Mouse (Mus musculus): ENCODE results near the gene Cd4. TPM values are rescaled to one million over a fixed set of nuclear protein-coding genes. Genes with fewer than 3 reads are reported as not detected.

Cd4 gene
- polyA plus RNA-seq, 1 experiment, result 2.7 TPM

GRCm38 (mm10) chr6:124890997-124891396, 3.0 kb upstream of the Cd4 start:
- Histone ChIP-seq H3K4me3 (replicated peaks; ENCODE audit: extremely low read depth, low read depth, low read length) (no peak overlapping the region), H3K4me1 (ENCODE audit: control insufficient read depth, insufficient read depth, low read length) (no peaks in the 10 kb centered on the region)
- DNase-seq, result no peak
- WGBS, result 48% methylated on average over 6 of the region's 6 CpGs
- TF ChIP-seq POLR2A (IDR thresholded peaks at IDR 0.05; ENCODE audit: borderline replicate concordance, extremely low read depth, low read depth, low read length) (no peak), CTCF (IDR thresholded peaks at IDR 0.05; ENCODE audit: insufficient read depth, low read length) (no peak)

GRCm38 (mm10) chr6:124888555-124889125, 619 bp upstream of the Cd4 start:
- 87% methylated on average over 6 of the region's 6 CpGs for WGBS
- TF ChIP-seq POLR2A (IDR thresholded peaks at IDR 0.05; ENCODE audit: borderline replicate concordance, extremely low read depth, low read depth, low read length) (no peak), CTCF (IDR thresholded peaks at IDR 0.05; ENCODE audit: insufficient read depth, low read length) (no peak)
- Histone ChIP-seq H3K4me1 (ENCODE audit: control insufficient read depth, insufficient read depth, low read length) (no peaks in the 10 kb centered on the region), H3K4me3 (replicated peaks; ENCODE audit: extremely low read depth, low read depth, low read length) (no peak overlapping the region)
- no peak for DNase-seq

GRCm38 (mm10) chr6:124885956-124886381, 2.1 kb downstream of the Cd4 start:
- H3K4me3 ChIP-seq (replicated peaks; ENCODE audit: extremely low read depth, low read depth, low read length), result no peak overlapping the region
- WGBS, result 74% methylated on average over 8 of the region's 8 CpGs
- no peaks in the 10 kb centered on the region for H3K4me1 ChIP-seq (ENCODE audit: control insufficient read depth, insufficient read depth, low read length)
- no peak for DNase-seq
- TF ChIP-seq POLR2A (IDR thresholded peaks at IDR 0.05; ENCODE audit: borderline replicate concordance, extremely low read depth, low read depth, low read length), result no peak

- Histone ChIP-seq H3K4me1 (ENCODE audit: control insufficient read depth, insufficient read depth, low read length) (no peaks in the 10 kb centered on the region), H3K4me3 (replicated peaks; ENCODE audit: extremely low read depth, low read depth, low read length) (no peak overlapping the region)
- TF ChIP-seq CTCF (IDR thresholded peaks at IDR 0.05; ENCODE audit: insufficient read depth, low read length), result no peak
- no peak for TF ChIP-seq POLR2A (IDR thresholded peaks at IDR 0.05; ENCODE audit: borderline replicate concordance, extremely low read depth, low read depth, low read length)
- WGBS, result 64% methylated on average over 10 of the region's 10 CpGs
- DNase-seq, result no peak
Measured at GRCm38 (mm10) chr6:124884714-124885500, 3.1 kb downstream of the Cd4 start.

- no peak for TF ChIP-seq CTCF (IDR thresholded peaks at IDR 0.05; ENCODE audit: insufficient read depth, low read length)
- TF ChIP-seq POLR2A (IDR thresholded peaks at IDR 0.05; ENCODE audit: borderline replicate concordance, extremely low read depth, low read depth, low read length), result no peak
- DNase-seq, result no peak
- Histone ChIP-seq H3K4me1 (ENCODE audit: control insufficient read depth, insufficient read depth, low read length) (no peaks in the 10 kb centered on the region), H3K4me3 (replicated peaks; ENCODE audit: extremely low read depth, low read depth, low read length) (no peak overlapping the region)
- 80% methylated on average over 10 of the region's 10 CpGs for WGBS
Measured at GRCm38 (mm10) chr6:124883351-124883750, 4.7 kb downstream of the Cd4 start.

- 95% methylated on average over 9 of the region's 9 CpGs for whole genome bisulfite sequencing
- no peak overlapping the region for H3K4me3 ChIP-seq (replicated peaks; ENCODE audit: extremely low read depth, low read depth, low read length)
- no peak for DNase-seq
- TF ChIP-seq CTCF (IDR thresholded peaks at IDR 0.05; ENCODE audit: insufficient read depth, low read length) (no peak), POLR2A (IDR thresholded peaks at IDR 0.05; ENCODE audit: borderline replicate concordance, extremely low read depth, low read depth, low read length) (no peak)
- H3K4me1 ChIP-seq (ENCODE audit: control insufficient read depth, insufficient read depth, low read length), result no peaks in the 10 kb centered on the region
Measured at GRCm38 (mm10) chr6:124881821-124882220, 6.2 kb downstream of the Cd4 start.

- TF ChIP-seq POLR2A (IDR thresholded peaks at IDR 0.05; ENCODE audit: borderline replicate concordance, extremely low read depth, low read depth, low read length) (no peak), CTCF (IDR thresholded peaks at IDR 0.05; ENCODE audit: insufficient read depth, low read length) (no peak)
- DNase-seq, result no peak
- H3K4me3 ChIP-seq (replicated peaks; ENCODE audit: extremely low read depth, low read depth, low read length), result no peak overlapping the region
- WGBS, result 55% methylated on average over 6 of the region's 6 CpGs
- no peaks in the 10 kb centered on the region for H3K4me1 ChIP-seq (ENCODE audit: control insufficient read depth, insufficient read depth, low read length)
Measured at GRCm38 (mm10) chr6:124879390-124879789, 8.6 kb downstream of the Cd4 start.

GRCm38 (mm10) chr6:124874348-124874747, 13.7 kb downstream of the Cd4 start:
- Histone ChIP-seq H3K4me1 (ENCODE audit: control insufficient read depth, insufficient read depth, low read length) (no peaks in the 10 kb centered on the region), H3K4me3 (replicated peaks; ENCODE audit: extremely low read depth, low read depth, low read length) (no peak overlapping the region)
- no peak for DNase-seq
- TF ChIP-seq CTCF (IDR thresholded peaks at IDR 0.05; ENCODE audit: insufficient read depth, low read length) (no peak), POLR2A (IDR thresholded peaks at IDR 0.05; ENCODE audit: borderline replicate concordance, extremely low read depth, low read depth, low read length) (no peak)
- 23% methylated on average over 3 of the region's 3 CpGs for WGBS

- Histone ChIP-seq H3K4me3 (replicated peaks; ENCODE audit: extremely low read depth, low read depth, low read length) (no peak overlapping the region), H3K4me1 (ENCODE audit: control insufficient read depth, insufficient read depth, low read length) (0 out of 2 replicates have a peak, but pooled peaks cover 2% of the 10 kb centered on the region)
- no peak for DNase-seq
- no peak for TF ChIP-seq POLR2A (IDR thresholded peaks at IDR 0.05; ENCODE audit: borderline replicate concordance, extremely low read depth, low read depth, low read length)
- 58% methylated on average over 7 of the region's 7 CpGs for WGBS
Measured at GRCm38 (mm10) chr6:124866560-124866959, 21.5 kb downstream of the Cd4 start.

Data from lung, adult 2 months (tissue).